In genomic region chr15:12739277-12740247, GRCm38 (mm10) we compare ENCODE assay signal across 8 mouse cellular contexts. TPM values are rescaled to one million over a fixed set of nuclear protein-coding genes. Genes with fewer than 3 reads are reported as not detected.
DNase-seq lines count a peak whose midpoint lies in the region; ATAC-seq and TF ChIP-seq lines count a peak whose summit lies in the region.

Gene Pdzd2 (minus strand): TSS chr15:12739924.

- H3K27ac ChIP-seq in ES-Bruce4 (ENCODE audit: insufficient read depth, low read length) = no peak within 1 kb of the TSS
- no peak within 1 kb of the TSS for H3K27ac ChIP-seq in cerebellum, adult 2 months (ENCODE audit: insufficient read depth, low read length)
- H3K27ac ChIP-seq in forebrain, embryonic 16.5 days (ENCODE audit: low read length) = peak within 1 kb of the TSS; percentile 69
- H3K27ac ChIP-seq in liver, embryonic 14.5 days = no peak within 1 kb of the TSS
- peak within 1 kb of the TSS; percentile 69 for H3K27ac ChIP-seq in neural tube, embryonic 14.5 days (ENCODE audit: low read depth, low read length)
- no peak within 1 kb of the TSS for H3K27ac ChIP-seq in testis, adult 2 months (ENCODE audit: control insufficient read depth, insufficient read depth, low read depth, low read length)

- DNase-seq in cerebellum, adult 2 months = peak; percentile 89
- DNase-seq in heart, postnatal 14 days = peak; percentile 94 to 96
- DNase-seq in kidney, postnatal 4 days = peak; percentile 96 to 97
- peak; percentile 42 to 50 (median 50) for DNase-seq in liver, embryonic 14.5 days (ENCODE audit: low read depth in 3 of 3, low spot score in 3 of 3)

- intact Hi-C loops in heart, postnatal 14 days (cut with DNase I) = loop anchor here (2.0 kb wide), 1 partner anchor 153 kb away; no protein-coding TSS in a partner anchor

- peak; percentile 62 for TF ChIP-seq CTCF in ES-Bruce4 (IDR thresholded peaks at IDR 0.05; ENCODE audit: low read depth, low read length)
- peak; percentile 37; the same call in 1 of the 2 replicates for TF ChIP-seq CTCF in cerebellum, adult 2 months (IDR thresholded peaks at IDR 0.05; ENCODE audit: borderline replicate concordance, insufficient read depth, low read depth, low read length)
- peak; percentile 36; the same call in 1 of the 2 replicates for TF ChIP-seq CTCF in liver, embryonic 14.5 days (IDR thresholded peaks at IDR 0.05; ENCODE audit: low read depth)
- no peak for TF ChIP-seq CTCF in testis, adult 2 months (IDR thresholded peaks at IDR 0.05; ENCODE audit: control insufficient read depth, insufficient read depth, insufficient replicate concordance, low read depth, low read length)

- no peaks in the 10 kb centered on the region for H3K9me3 ChIP-seq in ES-Bruce4 (replicated peaks; ENCODE audit: control insufficient read depth, insufficient read depth, low read length, poor library complexity, severe bottlenecking)
- no peaks in the 10 kb centered on the region for H3K9me3 ChIP-seq in forebrain, embryonic 16.5 days (ENCODE audit: control insufficient read depth, low read length)
- no peaks in the 10 kb centered on the region for H3K9me3 ChIP-seq in liver, embryonic 14.5 days (ENCODE audit: control insufficient read depth, low read length)
- H3K9me3 ChIP-seq in neural tube, embryonic 14.5 days (ENCODE audit: control insufficient read depth, low read length) = no peaks in the 10 kb centered on the region

- peaks cover 1% of the 10 kb centered on the region for H3K4me1 ChIP-seq in ES-Bruce4 (ENCODE audit: control insufficient read depth, insufficient read depth, low read length)
- no peaks in the 10 kb centered on the region for H3K4me1 ChIP-seq in cerebellum, adult 2 months (ENCODE audit: control insufficient read depth, insufficient read depth, low read length)
- H3K4me1 ChIP-seq in forebrain, embryonic 16.5 days (replicated peaks; ENCODE audit: control insufficient read depth, insufficient read depth, low read length) = peaks cover 9% of the 10 kb centered on the region
- H3K4me1 ChIP-seq in liver, embryonic 14.5 days (replicated peaks; ENCODE audit: control insufficient read depth in 2 of 2, insufficient read depth in 2 of 2, low read length in 1 of 2) = peaks cover 0 to 11% of the 10 kb centered on the region in 2 experiments; a peak in 2 of 4 replicates
- H3K4me1 ChIP-seq in neural tube, embryonic 14.5 days (ENCODE audit: control insufficient read depth, insufficient read depth, low read length) = no peaks in the 10 kb centered on the region
- H3K4me1 ChIP-seq in testis, adult 2 months (ENCODE audit: control insufficient read depth, insufficient read depth, low read length) = peaks cover 7% of the 10 kb centered on the region

- WGBS in cerebellum, adult 2 months = 2% methylated on average over 72 of the region's 83 CpGs
- WGBS in forebrain, embryonic 16.5 days = under 1% methylated on average over 83 of the region's 83 CpGs
- under 1% methylated on average over 79 of the region's 83 CpGs for WGBS in liver, embryonic 14.5 days (ENCODE audit: insufficient replicate concordance)
- under 1% methylated on average over 64 of the region's 83 CpGs for WGBS in neural tube, embryonic 14.5 days

- peak within 1 kb of the TSS; percentile 84 for H3K4me2 ChIP-seq in forebrain, embryonic 16.5 days (ENCODE audit: low read length)
- peak within 1 kb of the TSS; percentile 59 for H3K4me2 ChIP-seq in liver, embryonic 14.5 days (ENCODE audit: low read depth)
- peak within 1 kb of the TSS; percentile 65 for H3K4me2 ChIP-seq in neural tube, embryonic 14.5 days (ENCODE audit: low read depth, low read length)

- no peak for TF ChIP-seq EP300 in ES-Bruce4 (IDR thresholded peaks at IDR 0.05; ENCODE audit: insufficient read depth, low read depth, low read length)
- no peak for TF ChIP-seq EP300 in liver, embryonic 14.5 days (IDR thresholded peaks at IDR 0.05; ENCODE audit: low read depth)

- peak; percentile 99 for ATAC-seq in forebrain, embryonic 16.5 days
- peak; percentile 87 for ATAC-seq in liver, embryonic 14.5 days (ENCODE audit: insufficient read depth)
- ATAC-seq in neural tube, embryonic 14.5 days (ENCODE audit: low read depth) = peak; percentile 98

- peak within 1 kb of the TSS; percentile 76 for H3K9ac ChIP-seq in ES-Bruce4 (ENCODE audit: low read depth, poor library complexity, severe bottlenecking)
- peak within 1 kb of the TSS; percentile 71 for H3K9ac ChIP-seq in forebrain, embryonic 16.5 days (replicated peaks; ENCODE audit: low read depth, low read length)
- H3K9ac ChIP-seq in liver, embryonic 14.5 days (replicated peaks) = no peak within 1 kb of the TSS
- H3K9ac ChIP-seq in neural tube, embryonic 14.5 days (replicated peaks; ENCODE audit: low read depth, low read length) = peak within 1 kb of the TSS; percentile 59

- 0 out of 2 replicates have a peak, but pooled peaks cover 4% of the 10 kb centered on the region for H3K27me3 ChIP-seq in ES-Bruce4 (ENCODE audit: control insufficient read depth, insufficient read depth, low read length, poor library complexity, severe bottlenecking)
- no peaks in the 10 kb centered on the region for H3K27me3 ChIP-seq in cerebellum, adult 2 months (ENCODE audit: control insufficient read depth, insufficient read depth, low read length)
- peaks cover 5% of the 10 kb centered on the region; the same call in 1 of the 2 replicates for H3K27me3 ChIP-seq in forebrain, embryonic 16.5 days (replicated peaks; ENCODE audit: control insufficient read depth, insufficient read depth, low read length)
- H3K27me3 ChIP-seq in liver, embryonic 14.5 days (ENCODE audit: control insufficient read depth, insufficient read depth, low read length) = peaks cover 41% of the 10 kb centered on the region
- no peaks in the 10 kb centered on the region for H3K27me3 ChIP-seq in neural tube, embryonic 14.5 days (ENCODE audit: control insufficient read depth, insufficient read depth, low read length)
- H3K27me3 ChIP-seq in testis, adult 2 months (ENCODE audit: control insufficient read depth, insufficient read depth, low read length) = no peaks in the 10 kb centered on the region; the same call in none of the 2 replicates

- no peaks in the 10 kb centered on the region for H3K36me3 ChIP-seq in ES-Bruce4 (ENCODE audit: control insufficient read depth, insufficient read depth, low read length, poor library complexity, severe bottlenecking)
- no peaks in the 10 kb centered on the region for H3K36me3 ChIP-seq in forebrain, embryonic 16.5 days (ENCODE audit: control insufficient read depth, insufficient read depth)
- H3K36me3 ChIP-seq in liver, embryonic 14.5 days (replicated peaks; ENCODE audit: control insufficient read depth, insufficient read depth, low read depth) = no peaks in the 10 kb centered on the region
- H3K36me3 ChIP-seq in neural tube, embryonic 14.5 days (ENCODE audit: control insufficient read depth, insufficient read depth, low read length) = no peaks in the 10 kb centered on the region
- no peaks in the 10 kb centered on the region for H3K36me3 ChIP-seq in testis, adult 2 months (ENCODE audit: control insufficient read depth, insufficient read depth, low read length)

- no peak for TF ChIP-seq POLR2A in ES-Bruce4 (IDR thresholded peaks at IDR 0.05; ENCODE audit: insufficient read depth, low read length)
- TF ChIP-seq POLR2A in cerebellum, adult 2 months (IDR thresholded peaks at IDR 0.05; ENCODE audit: borderline replicate concordance, insufficient read depth, low read length) = no peak
- no peak for TF ChIP-seq POLR2A in testis, adult 2 months (IDR thresholded peaks at IDR 0.05; ENCODE audit: control insufficient read depth, low read depth, low read length)

- peak within 1 kb of the TSS; percentile 77 for H3K4me3 ChIP-seq in ES-Bruce4 (ENCODE audit: low read depth, low read length)
- peak within 1 kb of the TSS; percentile 53 for H3K4me3 ChIP-seq in cerebellum, adult 2 months (replicated peaks; ENCODE audit: insufficient read depth, low read depth, low read length)
- peak within 1 kb of the TSS; percentile 62 for H3K4me3 ChIP-seq in forebrain, embryonic 16.5 days (replicated peaks; ENCODE audit: low read length)
- peak within 1 kb of the TSS; percentile 27 to 45 for H3K4me3 ChIP-seq in liver, embryonic 14.5 days (ENCODE audit: insufficient read depth in 1 of 2, low read depth in 2 of 2, low read length in 2 of 2)
- H3K4me3 ChIP-seq in neural tube, embryonic 14.5 days (ENCODE audit: low read depth, low read length) = peak within 1 kb of the TSS; percentile 61
- peak within 1 kb of the TSS; percentile 31 for H3K4me3 ChIP-seq in testis, adult 2 months (ENCODE audit: control insufficient read depth, low read depth, low read length)

RNA-seq across cellular contexts. Expression of gene Pdzd2, which starts in this region (rescaled TPM):
- polyA plus RNA-seq in ES-Bruce4 (2011; ENCODE audit: insufficient read depth, insufficient read length, low read depth, missing spikeins) = 7.3 and 11.6 TPM in 2 replicates
- 5.3 and 6.3 TPM in 2 replicates for polyA plus RNA-seq in cerebellum, adult 2 months (2012; rRNA removed)
- polyA plus RNA-seq in forebrain, embryonic 16.5 days (2015; fragmentation: Nextera tagmentation; extraction: Ambion mirVana) = 8.1 and 9.0 TPM in 2 replicates
- 100 to 1,000 TPM; 136 to 185 TPM for total RNA-seq in heart, postnatal 14 days (2021)
- polyA plus RNA-seq in liver, embryonic 14.5 days (2012; rRNA removed) = 0.19 TPM in 2 replicates
- 0.68 and 0.89 TPM in 2 replicates for polyA plus RNA-seq in liver, embryonic 14.5 days (2014; fragmentation: Nextera tagmentation; extraction: Ambion mirVana)
- 12.0 and 16.6 TPM in 2 replicates for polyA plus RNA-seq in neural tube, embryonic 14.5 days (2014; fragmentation: Nextera tagmentation; extraction: Ambion mirVana)
- polyA plus RNA-seq in testis, adult 2 months (2012; rRNA removed) = 9.3 and 11.4 TPM in 2 replicates

Comparison
In these comparisons a context has a peak if more than half of its experiments do, and no peak if none do; other contexts are left out.
1. Peak in DNase-seq, ATAC-seq, H3K4me3 ChIP-seq and H3K4me2 ChIP-seq in liver, embryonic 14.5 days; RNA of the gene not detected or under 1 TPM.
2. H3K27ac ChIP-seq: peak in forebrain, embryonic 16.5 days (single experiment) and neural tube, embryonic 14.5 days (single experiment); none in ES-Bruce4 (single experiment), cerebellum, adult 2 months (single experiment), liver, embryonic 14.5 days (single experiment) and testis, adult 2 months (single experiment).
3. Peak in every context shown above with its lines, with median percentiles within 50 percentile points of each other: H3K4me3 ChIP-seq, DNase-seq, ATAC-seq and H3K4me2 ChIP-seq.